Mouse (Mus musculus) leukemia stem cell, adult 10-12 weeks (primary cell): ENCODE data around the gene Chdh. TPM values are rescaled to one million over a fixed set of nuclear protein-coding genes. Genes with fewer than 3 reads are reported as not detected.

ENCODE experiments used
- polyA plus RNA-seq: library from polyadenylated mRNA; stranded (reverse); fragments of >175 nt; gene quantifications from 2 replicates; pipeline ENCODE4 v1.2.3, GENCODE M21; 2012; ENCODE audit warnings: low replicate concordance

The Chdh gene
- 0.24 and 0.26 TPM in 2 replicates for polyA plus RNA-seq

DNA sequence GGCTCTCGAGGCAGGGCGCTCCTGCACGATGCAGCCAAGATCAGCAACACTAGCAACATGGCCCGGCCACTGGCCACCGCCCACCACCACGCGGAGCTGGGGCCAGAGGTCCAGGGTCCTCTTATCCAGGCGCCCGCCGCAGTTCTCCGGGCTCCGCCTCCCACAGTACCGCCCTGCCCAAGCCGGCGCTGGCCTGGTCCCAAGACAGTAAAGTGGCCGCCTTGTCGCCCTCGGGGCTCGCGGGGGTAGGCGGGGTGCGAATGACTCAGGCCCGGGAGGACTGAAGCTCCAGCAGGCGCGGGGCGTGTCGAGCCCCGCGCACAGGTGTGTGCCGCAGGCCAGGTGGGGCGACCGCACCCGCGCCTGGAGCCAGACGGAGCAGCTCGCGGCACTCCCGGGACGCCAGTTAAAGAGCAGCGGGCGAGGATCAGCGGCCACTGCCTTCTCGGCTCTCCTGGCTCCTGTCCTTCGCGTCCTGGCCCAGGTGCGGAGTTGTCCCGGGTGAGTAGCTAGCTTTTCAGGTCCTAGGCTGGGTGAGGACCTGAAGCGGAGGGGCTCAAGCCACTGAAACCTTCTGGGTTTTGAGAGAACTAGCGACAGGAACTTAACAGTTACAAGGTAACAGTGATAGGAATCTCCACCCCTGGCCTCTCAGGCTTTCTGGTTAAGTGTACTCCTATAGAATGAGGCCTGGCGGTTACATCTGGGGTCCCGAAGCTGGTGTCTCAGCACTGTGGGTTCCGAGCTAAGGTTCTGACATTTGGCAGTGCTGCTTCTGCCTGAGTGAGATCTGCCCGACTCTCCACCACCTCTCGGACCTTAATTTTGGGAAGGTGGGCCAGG, at the start of gene Chdh, which contains the start of gene Il17rb:
Gene Chdh (plus strand): TSS at position 291 of the 843 bp plus-strand sequence.
Gene Il17rb (minus strand): TSS at position 164 of the 843 bp plus-strand sequence.

DNA sequence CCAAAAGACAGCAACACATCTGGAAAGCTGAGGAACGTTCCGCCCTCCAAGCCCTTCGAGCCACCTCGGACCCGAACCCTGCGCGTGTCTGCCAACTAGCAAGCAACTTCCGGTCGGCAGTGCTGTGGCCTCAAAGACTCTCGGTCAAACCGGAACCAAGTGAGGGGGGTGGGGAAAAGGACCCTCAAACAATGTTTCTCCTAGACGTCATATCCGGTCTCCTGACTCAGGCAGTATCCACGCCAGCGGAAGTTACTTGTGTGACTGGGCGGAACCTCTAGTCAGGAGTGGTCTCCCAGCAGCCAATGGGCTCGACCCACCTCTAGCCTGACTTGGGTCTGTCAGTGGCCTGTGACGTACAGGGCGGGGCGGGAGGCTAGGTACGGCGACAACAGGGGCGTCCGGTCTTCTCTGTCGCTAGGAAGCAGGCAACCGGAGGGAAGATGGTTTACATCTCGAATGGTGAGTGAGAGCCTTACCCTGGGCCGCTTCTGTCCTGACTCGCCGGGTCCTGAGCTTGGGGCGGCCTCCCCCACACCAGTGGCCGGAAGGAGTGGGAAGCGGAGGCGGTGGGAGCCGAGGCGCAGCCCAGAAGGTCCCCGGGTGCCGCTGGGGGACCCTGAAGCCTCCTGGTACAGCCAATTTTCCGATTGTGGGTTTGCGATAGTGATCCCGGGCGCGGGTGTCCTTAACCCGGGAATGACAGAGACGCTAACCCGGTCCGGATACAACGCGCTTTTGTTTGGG, 40.6 kb upstream of the Chdh start, which contains the start of gene Selenok:
Gene Selenok (plus strand): TSS at position 234 of the 747 bp plus-strand sequence.

DNA sequence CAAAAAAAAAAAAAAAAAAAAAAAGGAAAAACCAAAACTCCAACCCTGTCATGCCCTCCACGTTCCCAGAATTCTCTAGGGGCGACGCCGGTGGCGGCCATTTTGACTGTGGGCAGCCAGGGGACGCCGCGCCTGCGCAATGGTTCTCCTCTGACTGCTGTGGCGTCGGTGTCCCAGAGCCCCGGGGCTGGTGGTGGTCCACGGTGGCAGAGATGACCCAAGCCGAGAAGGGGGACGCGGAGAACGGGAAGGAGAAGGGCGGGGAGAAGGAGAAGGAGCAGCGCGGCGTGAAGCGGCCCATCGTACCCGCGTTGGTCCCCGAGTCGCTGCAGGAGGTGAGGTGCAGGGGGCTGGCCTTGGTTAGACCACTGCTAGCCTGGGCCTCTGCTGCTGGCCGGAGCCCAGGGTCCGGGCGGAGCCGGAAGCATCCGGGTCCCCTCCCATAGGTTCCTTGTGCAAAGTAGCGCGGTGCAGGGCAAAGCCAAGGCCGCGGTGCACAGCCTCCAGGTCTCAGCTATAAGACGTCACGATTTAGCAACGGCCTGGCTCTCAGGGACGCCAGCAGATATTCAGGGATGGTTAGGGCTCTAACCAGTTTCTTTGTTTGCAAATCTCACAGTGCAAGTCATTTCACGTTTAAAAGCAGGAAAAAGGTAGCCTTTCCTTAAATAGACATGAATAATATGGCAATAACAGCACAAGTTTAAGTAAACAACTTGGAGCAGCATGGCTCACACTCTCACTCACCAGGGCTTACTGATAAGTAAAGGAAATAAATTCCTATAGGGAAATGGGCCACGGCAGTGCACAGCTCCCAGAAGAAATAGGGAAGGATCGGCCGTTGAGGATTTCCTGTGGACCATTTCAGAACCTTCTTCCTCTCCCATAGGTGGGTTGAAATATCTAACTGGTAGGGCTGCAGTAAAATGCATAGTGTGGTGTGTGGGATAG, 30.3 kb upstream of the Chdh start, which contains the start of gene Actr8:
Gene Actr8 (plus strand): TSS at position 84 of the 951 bp plus-strand sequence.

Other genes with a start within 250 kb of the Chdh start
- gene Selenok, start 40.7 kb upstream of the Chdh start, polyA plus RNA-seq: 5.3 and 6.3 TPM in 2 replicates
- 14.4 and 45.4 TPM in 2 replicates for gene Actr8, start 30.7 kb upstream of the Chdh start, polyA plus RNA-seq
- gene Il17rb, start 127 bp upstream of the Chdh start, polyA plus RNA-seq: 0.56 TPM in 1 of 2 replicates, not detected in the other